Mouse (Mus musculus) frontal cortex, postnatal 36 days (tissue): ENCODE results near the gene Lyrm1.

ENCODE experiments used
- DNase-seq, 2 experiments: peaks; one replicate each; pipeline ENCODE4 v3.0.0; 2022; ENCODE audit warnings: low spot score in 2 of 2

Lyrm1 gene

DNA sequence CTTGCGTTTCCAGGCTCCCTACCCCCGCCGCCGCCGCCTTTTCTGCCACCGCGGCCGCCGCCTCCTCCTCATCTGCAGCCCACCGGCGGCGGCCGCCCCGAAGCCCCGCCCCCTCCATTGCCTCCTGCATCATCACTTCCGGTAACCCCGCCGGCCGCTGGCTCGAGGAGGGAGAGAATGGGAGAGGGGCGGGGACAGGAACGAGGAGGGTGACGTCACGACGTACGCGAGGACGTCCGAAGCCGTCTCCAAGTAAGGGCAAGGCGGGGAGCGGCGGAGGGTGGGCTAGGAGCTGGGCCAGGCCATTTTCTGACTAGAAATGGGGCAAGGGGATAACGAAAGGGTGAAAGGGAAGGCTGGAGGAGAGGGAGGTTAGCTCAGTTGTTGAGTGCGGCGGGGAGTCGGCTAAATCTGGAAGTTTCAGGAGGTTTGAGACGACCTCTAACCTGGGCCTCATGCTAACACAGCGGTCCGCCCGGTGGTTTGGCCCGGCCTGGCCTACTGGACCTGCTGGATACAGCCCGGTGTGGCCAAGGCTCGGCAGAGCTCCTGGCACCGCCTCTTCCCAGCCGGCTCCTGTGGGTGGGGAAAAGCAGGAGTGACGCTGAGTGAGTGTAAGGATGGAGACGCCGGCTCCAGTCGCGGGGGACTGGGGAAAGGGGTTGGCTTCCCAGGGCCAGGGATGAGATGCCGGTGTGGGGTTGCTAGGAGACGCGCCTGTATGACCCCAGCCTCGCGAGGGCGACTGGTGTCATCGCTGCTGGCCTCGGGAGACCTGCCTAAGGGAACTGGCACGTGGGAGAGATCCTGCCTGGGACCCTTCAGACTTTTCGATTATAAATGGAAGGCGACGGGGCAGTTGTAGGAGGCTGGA, at the start of gene Lyrm1, which contains the start of gene Dcun1d3:
TSS of gene Lyrm1 (plus strand) at position 223 of the 874 bp plus-strand sequence.
TSS of gene Dcun1d3 (minus strand) at position 660 of the 874 bp plus-strand sequence.
- peak; percentile 95 to 97 for DNase-seq

- DNase-seq = no peak
Measured at GRCm38 (mm10) chr7:119847396-119847795, 48.3 kb upstream of the Lyrm1 start.

DNA sequence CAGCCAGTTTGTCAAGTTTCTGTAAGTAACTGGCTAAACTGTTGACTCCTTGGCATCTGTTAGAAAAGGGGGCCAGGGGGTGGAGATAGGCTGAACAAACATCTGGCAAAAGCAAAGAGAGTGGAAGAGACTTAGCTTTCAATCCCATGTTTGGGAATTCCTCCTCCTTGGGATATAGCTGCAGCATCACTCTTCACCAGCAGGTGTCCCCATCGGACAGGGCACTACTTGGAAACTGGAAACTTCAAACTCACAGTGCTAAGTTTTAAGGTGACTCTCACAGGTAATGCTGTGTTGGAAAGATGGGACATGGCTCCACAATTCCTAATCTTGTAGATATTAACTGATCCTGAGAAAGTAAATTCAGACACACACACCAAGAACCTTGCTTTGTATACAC, 46.6 kb upstream of the Lyrm1 start:
- peak; percentile 65 to 80 for DNase-seq

- DNase-seq = peak in 1 of 2 experiments; percentile 14
Measured at GRCm38 (mm10) chr7:119850737-119851136, 44.9 kb upstream of the Lyrm1 start.

DNA sequence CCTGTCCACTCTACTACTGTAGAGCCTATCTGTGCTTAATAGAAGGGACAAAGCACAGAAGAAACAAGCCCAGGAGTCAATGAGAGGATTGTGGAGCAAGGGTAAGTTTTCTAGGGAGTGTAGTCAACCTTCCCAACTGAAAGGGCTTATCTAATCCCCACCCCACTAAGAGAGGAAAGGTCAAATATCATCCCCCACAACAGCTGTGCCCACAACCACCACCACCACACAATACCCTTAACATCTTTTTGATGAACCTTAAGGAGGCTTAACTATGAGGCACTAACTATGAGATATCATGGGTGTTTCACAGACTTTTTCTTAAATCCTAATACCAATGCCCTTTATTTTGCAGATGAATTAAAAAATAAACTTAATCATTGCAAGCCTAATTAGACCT, 43.2 kb upstream of the Lyrm1 start:
- no peak for DNase-seq

- DNase-seq = no peak
Measured at GRCm38 (mm10) chr7:119853186-119853585, 42.5 kb upstream of the Lyrm1 start.

GRCm38 (mm10) chr7:119854362-119854761, 41.3 kb upstream of the Lyrm1 start:
- no peak for DNase-seq

DNA sequence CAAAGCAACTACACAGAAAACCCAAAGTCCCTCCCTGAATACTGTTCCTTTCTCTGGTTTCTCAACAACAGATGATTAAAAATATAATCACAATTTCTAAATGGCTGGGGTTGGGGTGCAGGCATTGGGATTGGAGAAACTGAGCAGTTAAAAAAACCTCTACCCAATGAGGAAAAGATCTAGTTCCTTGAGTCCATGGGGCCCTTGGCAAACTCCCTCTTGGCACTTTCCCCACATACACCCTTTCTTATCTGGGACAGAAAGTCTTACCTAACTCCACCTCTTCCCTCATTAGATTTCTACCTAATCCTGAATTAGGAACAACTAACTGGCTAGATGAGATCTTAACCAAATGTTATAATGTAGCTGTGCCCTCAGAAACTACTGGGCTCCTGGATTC, 40.6 kb upstream of the Lyrm1 start:
- DNase-seq = no peak

GRCm38 (mm10) chr7:119859476-119859875, 36.2 kb upstream of the Lyrm1 start:
- DNase-seq = no peak

DNA sequence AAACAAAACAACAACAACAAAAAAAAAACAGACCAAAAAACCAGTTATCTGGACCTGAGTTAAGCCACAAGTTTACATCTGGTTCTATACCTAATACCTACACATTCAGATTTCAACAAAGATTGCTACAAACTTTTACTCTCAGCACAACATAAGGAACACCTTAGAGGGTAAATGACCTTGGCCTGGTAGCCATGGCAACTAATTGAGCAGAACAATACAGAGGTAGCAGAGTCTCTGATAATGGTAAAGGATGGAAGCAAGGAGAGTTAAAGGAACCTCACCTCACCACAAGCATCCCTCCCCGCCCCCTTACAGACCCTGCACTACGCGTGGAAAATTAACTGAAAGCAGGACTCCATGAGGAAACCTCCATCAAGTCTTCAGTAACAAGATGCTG, 35.5 kb upstream of the Lyrm1 start:
- no peak for DNase-seq

- no peak for DNase-seq
Measured at GRCm38 (mm10) chr7:119860554-119860953, 35.1 kb upstream of the Lyrm1 start.

DNA sequence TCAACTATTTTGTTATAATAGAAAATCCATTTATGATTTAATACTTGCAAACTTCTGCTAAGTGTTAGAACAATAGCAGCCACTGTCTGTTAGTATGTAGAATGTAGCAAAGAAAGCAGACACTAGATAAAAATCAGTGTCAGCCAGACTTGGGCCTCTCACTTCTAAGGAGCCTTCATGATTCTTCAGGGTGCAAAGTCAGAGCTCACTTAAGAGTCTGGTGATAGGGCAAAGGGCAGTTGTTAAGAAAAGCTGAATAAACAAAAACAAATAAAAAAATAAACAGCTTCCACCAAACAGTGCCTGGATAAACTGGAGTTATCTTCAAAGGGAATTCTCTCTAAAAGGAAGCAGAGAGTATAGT, 34.7 kb upstream of the Lyrm1 start:
- no peak for DNase-seq

DNA sequence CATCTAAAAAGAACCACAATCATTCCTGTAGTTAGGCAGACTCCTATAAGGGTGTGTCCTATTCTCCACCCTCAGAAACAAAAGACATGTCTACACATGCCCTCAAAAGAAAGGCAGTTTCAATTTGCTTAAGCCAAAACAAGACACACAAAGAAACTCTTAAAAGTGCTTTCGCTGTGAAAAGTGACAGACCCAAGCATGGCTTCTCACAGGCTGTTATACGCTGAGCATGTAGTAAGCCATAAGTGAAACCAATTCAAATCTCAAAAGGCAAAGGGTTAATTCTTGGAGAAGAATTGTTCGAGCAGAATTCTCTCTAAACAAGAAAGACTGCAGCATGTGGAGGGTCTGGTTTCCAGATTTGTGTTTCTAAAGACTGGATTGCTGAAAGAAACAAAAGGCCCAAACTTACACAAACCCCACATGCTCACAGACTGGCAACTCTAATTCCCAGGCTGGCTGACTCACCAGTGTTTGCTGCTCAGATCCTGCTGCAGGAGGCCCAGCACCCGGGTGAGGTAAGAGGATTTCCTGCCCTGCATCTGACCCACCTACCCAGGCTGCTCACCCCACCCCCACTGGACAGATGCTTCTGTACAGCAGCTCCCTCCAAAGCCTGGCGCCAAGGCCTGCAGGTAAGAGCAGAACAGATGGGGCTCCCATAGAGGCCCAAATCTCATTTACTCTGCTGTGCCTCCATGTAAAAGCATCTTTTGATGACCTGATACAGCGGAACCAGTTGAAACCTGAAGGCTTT, 34.1 kb upstream of the Lyrm1 start:
- DNase-seq = peak; percentile 28 to 32

- no peak for DNase-seq
Measured at GRCm38 (mm10) chr7:119862167-119862566, 33.5 kb upstream of the Lyrm1 start.

- no peak for DNase-seq
Measured at GRCm38 (mm10) chr7:119864500-119864899, 31.2 kb upstream of the Lyrm1 start.

- no peak for DNase-seq
Measured at GRCm38 (mm10) chr7:119866136-119866535, 29.5 kb upstream of the Lyrm1 start.

DNA sequence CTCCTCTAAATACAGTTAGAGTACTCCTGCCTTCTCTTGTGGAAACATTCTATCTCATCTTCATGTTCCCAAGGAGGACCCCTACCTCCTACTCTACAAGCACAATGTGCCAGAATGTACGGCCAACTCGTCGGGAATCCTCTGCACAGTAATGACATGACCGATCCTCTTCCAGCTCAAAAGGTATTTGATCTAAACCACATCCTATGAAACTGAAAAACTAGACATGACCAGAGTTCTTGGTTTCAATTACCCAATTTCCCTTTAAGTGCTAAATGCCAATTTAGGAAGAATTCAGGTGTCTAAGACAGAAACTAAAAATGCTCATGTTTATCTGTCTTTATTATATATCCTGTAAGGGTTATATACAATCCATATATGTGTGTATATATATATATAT, 23.5 kb upstream of the Lyrm1 start:
- no peak for DNase-seq

- no peak for DNase-seq
Measured at GRCm38 (mm10) chr7:119873050-119873449, 22.6 kb upstream of the Lyrm1 start.

GRCm38 (mm10) chr7:119875776-119876440, 19.8 kb upstream of the Lyrm1 start:
- DNase-seq = peak; percentile 47 to 88

DNA sequence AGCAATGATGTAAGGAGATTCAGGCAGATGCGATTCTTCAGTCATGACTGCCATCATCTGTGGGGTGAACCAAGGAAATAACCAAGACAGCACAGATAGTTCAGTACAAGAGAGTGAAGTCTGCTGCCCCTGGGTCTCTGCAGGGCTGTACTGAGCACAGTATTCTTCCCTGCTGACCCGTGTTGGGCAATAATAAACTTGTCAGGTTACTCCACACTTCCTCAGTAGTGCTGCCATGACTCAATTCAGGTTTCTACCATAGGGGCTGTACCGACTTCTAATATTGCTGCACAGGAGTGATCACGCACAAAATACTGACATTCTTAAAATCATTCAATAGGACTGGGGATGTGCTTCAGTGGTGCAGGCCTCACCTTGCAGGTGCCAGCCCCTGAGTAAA, 16.5 kb upstream of the Lyrm1 start:
- DNase-seq = no peak

DNA sequence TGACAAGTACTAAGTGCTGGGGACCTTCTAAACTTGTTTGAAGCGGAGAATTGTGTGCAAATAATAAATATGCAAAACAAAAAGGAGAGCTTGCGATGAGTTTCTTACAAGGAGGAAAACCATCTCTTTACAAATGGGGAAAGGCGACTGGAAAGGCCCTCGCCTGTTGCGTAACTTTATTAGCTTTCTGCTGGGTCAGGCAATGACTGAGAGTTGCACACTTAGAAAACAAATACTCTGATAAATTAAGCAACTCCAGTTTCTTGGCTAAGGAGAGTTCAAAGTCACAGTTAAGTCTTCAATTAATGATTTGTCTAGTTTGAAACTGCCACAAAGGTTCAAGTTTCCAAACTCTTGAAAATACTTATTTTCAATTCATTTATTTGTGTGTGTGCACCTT, 15.3 kb upstream of the Lyrm1 start:
- no peak for DNase-seq

DNA sequence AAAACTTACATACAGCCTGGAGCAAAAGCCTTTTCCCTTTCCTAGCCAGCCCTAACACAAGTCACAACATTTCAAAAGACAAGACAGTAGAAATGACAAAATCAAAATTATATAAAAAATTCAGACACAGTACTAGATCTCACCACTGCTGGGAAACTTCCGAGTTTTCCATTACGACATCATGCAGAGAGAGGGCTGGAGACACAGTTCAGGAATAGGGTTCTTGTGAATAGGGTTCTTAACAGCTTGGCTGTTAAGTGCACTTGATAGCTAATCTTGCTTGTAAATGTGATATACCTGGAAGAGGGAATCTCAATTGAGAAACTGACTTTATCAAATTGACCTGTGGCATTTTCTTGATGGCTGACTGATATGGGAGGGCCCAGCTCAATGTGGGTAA, 14.4 kb upstream of the Lyrm1 start:
- DNase-seq = no peak
